Mouse (Mus musculus) forebrain, postnatal 0 days (tissue): Measurements from ENCODE around the gene Cdh6. TPM values are rescaled to one million over a fixed set of nuclear protein-coding genes. Genes with fewer than 3 reads are reported as not detected.

Experiments used
- ATAC-seq: fragments of 200-750 bp; cut with Nextera tagmentation; 2 replicates; pipeline ENCODE4 v1.8.0; 2017; ENCODE audit warnings: mild to moderate bottlenecking, moderate library complexity
- DNase-seq: peaks from one replicate; pipeline ENCODE4 v3.0.0-alpha.2; 2015
- H3K27ac ChIP-seq: fragments of 300-500 bp; sonication (generic); 2 replicates; pipeline ENCODE4 v1.5.1; 2014; ENCODE audit warnings: low read depth, mild to moderate bottlenecking, antibody characterized with exemption, low read length, moderate library complexity, mixed read lengths
- H3K27me3 ChIP-seq: fragments of 300-500 bp; sonication (generic); 2 replicates; pipeline ENCODE4 v1.6.1; 2014; ENCODE audit warnings: mild to moderate bottlenecking, low read length, mixed read lengths; ENCODE audit not compliant: insufficient read depth
- H3K36me3 ChIP-seq: fragments of 300-500 bp; sonication (generic); 2 replicates; pipeline ENCODE4 v1.6.1; 2014; ENCODE audit warnings: mild to moderate bottlenecking, moderate library complexity; ENCODE audit not compliant: insufficient read depth
- H3K4me1 ChIP-seq: fragments of 300-500 bp; sonication (generic); 2 replicates; pipeline ENCODE4 v1.6.1; 2014; ENCODE audit warnings: antibody characterized with exemption; ENCODE audit not compliant: insufficient read depth
- H3K4me2 ChIP-seq: fragments of 300-500 bp; sonication (generic); 2 replicates; pipeline ENCODE4 v1.6.1; 2014; ENCODE audit warnings: low read depth, mild to moderate bottlenecking, moderate library complexity
- H3K4me3 ChIP-seq: fragments of 300-500 bp; sonication (generic); 2 replicates; pipeline ENCODE4 v1.5.1; 2014; ENCODE audit warnings: low read depth, low read length, mixed read lengths
- H3K9ac ChIP-seq: fragments of 300-500 bp; sonication (generic); 2 replicates; pipeline ENCODE4 v1.6.1; 2014; ENCODE audit warnings: mild to moderate bottlenecking
- H3K9me3 ChIP-seq: fragments of 300-500 bp; sonication (generic); 2 replicates; pipeline ENCODE4 v1.6.1; 2016; ENCODE audit warnings: low read length
- CTCF ChIP-seq: sonication (generic); IDR thresholded peaks from 2 replicates; pipeline ENCODE4 v1.5.1; 2016; ENCODE audit warnings: antibody characterized with exemption, control low read depth, low read depth
- WGBS: fragments of 180-500 bp; shearing (Covaris S2); extraction: QIAGEN DNeasy Blood & Tissue Kit; methylation state at CpG from one replicate; pipeline ENCODE4 v1.1.7; 2014; 5-methylcytosine and 5-hydroxymethylcytosine counted together
- polyA plus RNA-seq: library from polyadenylated mRNA; unstranded; fragments of >200 nt; fragmentation: Nextera tagmentation; extraction: Ambion mirVana; gene quantifications from 2 replicates; pipeline ENCODE4 v1.2.1, GENCODE M21; 2015
- total RNA-seq: library from RNA; depleted of rRNA; stranded (reverse); fragments of >200 nt; gene quantifications from 2 replicates; pipeline ENCODE4 v1.2.3, GENCODE M21; 2014

The Cdh6 gene
- total and polyA plus RNA-seq, 2 experiments from 2014 or later: 9.8 to 12.1 TPM

DNA sequence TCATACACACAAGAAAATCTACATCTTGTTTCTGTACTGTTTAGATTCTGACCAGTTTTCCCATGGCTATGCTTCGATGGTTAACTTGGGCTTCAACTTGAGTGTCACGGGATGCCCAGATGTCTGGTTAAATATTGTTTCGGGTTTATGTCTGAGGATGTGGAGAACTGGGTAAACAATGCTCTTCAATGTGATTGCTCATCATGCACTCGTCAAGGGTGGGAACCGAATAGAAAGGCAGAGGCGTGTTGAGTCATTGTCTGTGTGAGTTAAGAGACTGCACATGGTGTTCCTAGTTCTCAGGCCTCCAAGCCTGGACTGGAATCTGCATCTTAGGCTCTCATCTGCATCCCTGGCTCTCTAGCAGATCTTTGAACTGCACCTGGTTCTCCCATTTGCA is 36.7 kb upstream of the Cdh6 start:
- Histone ChIP-seq H3K4me1 (0 out of 2 replicates have a peak, but pooled peaks cover 5% of the 10 kb centered on the region), H3K9me3 (no peaks in the 10 kb centered on the region), H3K4me2 (no peak overlapping the region), H3K4me3 (no peak overlapping the region), H3K27me3 (no peaks in the 10 kb centered on the region), H3K27ac (no peak overlapping the region), H3K9ac (no peak overlapping the region), H3K36me3 (no peaks in the 10 kb centered on the region)
- no peak for TF ChIP-seq CTCF
- WGBS: 91% methylated on average over 6 of the region's 6 CpGs
- ATAC-seq (no peak), DNase-seq (no peak)

DNA sequence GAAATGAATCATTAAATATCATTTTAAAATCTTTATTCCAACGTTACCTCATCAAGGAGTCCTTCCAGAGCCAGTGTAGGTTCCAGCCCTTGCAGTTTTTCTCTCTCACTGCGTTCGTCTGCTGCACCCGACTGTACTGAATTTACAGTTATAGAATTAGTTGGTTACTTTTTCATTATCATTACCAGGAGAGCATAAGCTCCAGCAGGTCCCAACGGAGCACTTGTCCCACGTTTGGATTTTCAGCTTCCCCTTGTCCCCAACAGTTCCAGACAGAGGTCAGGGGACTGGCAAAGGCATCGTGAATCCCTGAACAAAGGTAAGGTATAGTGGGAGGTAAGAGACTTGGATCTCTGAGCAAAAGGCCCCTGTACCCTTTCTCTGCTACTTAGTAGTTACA is 35.2 kb upstream of the Cdh6 start:
- DNase-seq (no peak), ATAC-seq (no peak)
- Histone ChIP-seq H3K27ac (no peak overlapping the region), H3K27me3 (no peaks in the 10 kb centered on the region), H3K36me3 (no peaks in the 10 kb centered on the region), H3K4me1 (0 out of 2 replicates have a peak, but pooled peaks cover 5% of the 10 kb centered on the region), H3K9me3 (no peaks in the 10 kb centered on the region), H3K9ac (no peak overlapping the region), H3K4me2 (no peak overlapping the region), H3K4me3 (no peak overlapping the region)
- WGBS: 80% methylated on average over 7 of the region's 7 CpGs
- no peak for TF ChIP-seq CTCF

GRCm38 (mm10) chr15:13196237-13196636 is 22.8 kb upstream of the Cdh6 start:
- Histone ChIP-seq H3K9ac (no peak overlapping the region), H3K36me3 (no peaks in the 10 kb centered on the region), H3K27ac (no peak overlapping the region), H3K9me3 (no peaks in the 10 kb centered on the region), H3K4me3 (no peak overlapping the region), H3K4me2 (no peak overlapping the region), H3K4me1 (no peaks in the 10 kb centered on the region), H3K27me3 (no peaks in the 10 kb centered on the region)
- DNase-seq (no peak), ATAC-seq (no peak)
- WGBS: 52% methylated on average over 1 of the region's 1 CpGs
- no peak for TF ChIP-seq CTCF

DNA sequence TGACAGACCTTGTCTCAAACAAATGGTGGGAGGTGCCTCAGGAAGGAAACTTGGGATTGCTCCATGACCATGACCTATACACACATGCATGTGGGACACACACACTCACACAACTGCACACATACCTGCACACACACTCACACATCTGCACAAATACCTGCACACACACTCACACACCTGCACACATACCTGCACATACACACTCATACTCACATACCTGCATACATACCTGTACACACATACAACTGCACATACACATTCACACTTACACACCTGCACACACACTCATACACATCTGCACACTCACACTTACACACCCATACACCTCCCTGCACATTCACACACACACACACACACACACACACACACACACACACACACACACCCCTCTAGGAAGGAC is 20.6 kb upstream of the Cdh6 start:
- ATAC-seq (no peak), DNase-seq (no peak)
- Histone ChIP-seq H3K4me2 (no peak overlapping the region), H3K9me3 (no peaks in the 10 kb centered on the region), H3K27me3 (no peaks in the 10 kb centered on the region), H3K36me3 (no peaks in the 10 kb centered on the region), H3K9ac (no peak overlapping the region), H3K27ac (no peak overlapping the region), H3K4me1 (no peaks in the 10 kb centered on the region), H3K4me3 (no peak overlapping the region)
- no peak for TF ChIP-seq CTCF

GRCm38 (mm10) chr15:13193076-13193475 is 19.6 kb upstream of the Cdh6 start:
- Histone ChIP-seq H3K27me3 (no peaks in the 10 kb centered on the region), H3K27ac (no peak overlapping the region), H3K4me2 (no peak overlapping the region), H3K9me3 (no peaks in the 10 kb centered on the region), H3K4me3 (no peak overlapping the region), H3K36me3 (no peaks in the 10 kb centered on the region), H3K4me1 (no peaks in the 10 kb centered on the region), H3K9ac (no peak overlapping the region)
- no peak for DNase-seq
- no peak for TF ChIP-seq CTCF
- WGBS: 59% methylated on average over 11 of the region's 11 CpGs
- no peak for ATAC-seq

- no peaks in the 10 kb centered on the region for H3K9me3 ChIP-seq
- H3K4me1 ChIP-seq: no peaks in the 10 kb centered on the region
- H3K9ac ChIP-seq: no peak overlapping the region
- no peaks in the 10 kb centered on the region for H3K36me3 ChIP-seq
- H3K27me3 ChIP-seq: no peaks in the 10 kb centered on the region
- no peak for TF ChIP-seq CTCF
- H3K27ac ChIP-seq: no peak overlapping the region
- no peak overlapping the region for H3K4me2 ChIP-seq
- ATAC-seq (no peak), DNase-seq (no peak)
- 52% methylated on average over 5 of the region's 5 CpGs for WGBS
- H3K4me3 ChIP-seq: no peak overlapping the region
Observed at GRCm38 (mm10) chr15:13183661-13184060, 10.2 kb upstream of the Cdh6 start.

- DNase-seq (no peak), ATAC-seq (no peak)
- TF ChIP-seq CTCF: no peak
- Histone ChIP-seq H3K27ac (no peak overlapping the region), H3K9me3 (no peaks in the 10 kb centered on the region), H3K4me1 (no peaks in the 10 kb centered on the region), H3K27me3 (no peaks in the 10 kb centered on the region), H3K36me3 (no peaks in the 10 kb centered on the region), H3K4me2 (no peak overlapping the region), H3K9ac (no peak overlapping the region), H3K4me3 (no peak overlapping the region)
- 57% methylated on average over 8 of the region's 8 CpGs for WGBS
Observed at GRCm38 (mm10) chr15:13181430-13181829, 8.0 kb upstream of the Cdh6 start.

DNA sequence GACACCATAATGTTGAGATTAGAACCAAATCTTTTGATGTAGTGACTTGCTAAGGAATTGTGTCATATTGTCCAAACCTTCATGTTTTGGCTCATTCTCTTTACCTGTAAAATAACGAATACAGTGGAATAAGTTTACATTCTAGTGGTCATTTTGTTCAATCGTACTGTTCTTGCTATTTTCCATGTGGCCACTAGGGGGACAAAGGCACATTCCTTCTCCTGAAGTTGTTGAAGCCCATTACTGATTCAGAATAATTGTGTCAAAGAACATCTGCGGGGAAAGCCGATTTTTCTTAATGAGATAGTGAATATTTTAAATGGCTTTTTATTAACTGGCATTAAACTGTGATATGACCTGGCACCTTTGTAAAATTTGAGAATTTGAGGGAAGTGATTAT is 7.5 kb upstream of the Cdh6 start:
- Histone ChIP-seq H3K4me3 (no peak overlapping the region), H3K9ac (no peak overlapping the region), H3K27me3 (no peaks in the 10 kb centered on the region), H3K4me1 (no peaks in the 10 kb centered on the region), H3K27ac (no peak overlapping the region), H3K4me2 (no peak overlapping the region), H3K9me3 (no peaks in the 10 kb centered on the region), H3K36me3 (no peaks in the 10 kb centered on the region)
- peak; percentile 57 for DNase-seq
- TF ChIP-seq CTCF: peak; percentile 90
- 23% methylated on average over 4 of the region's 4 CpGs for WGBS
- ATAC-seq: no peak
